Mouse (Mus musculus): ENCODE results near the gene Phf13.

DNA sequence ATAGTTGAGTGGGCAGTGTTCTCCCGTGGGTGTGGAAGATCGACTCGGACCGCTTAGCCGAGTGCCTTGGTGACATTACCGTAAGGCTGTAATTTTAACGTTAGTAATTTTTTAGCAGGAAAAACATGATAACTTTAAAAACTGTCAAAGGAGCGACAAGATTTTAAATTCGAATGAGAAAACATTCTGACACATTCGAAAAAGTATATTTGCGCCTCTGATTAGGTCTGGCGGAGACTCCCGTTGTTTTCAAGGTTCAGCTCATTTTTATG, 829 bp upstream of the Phf13 start:
- no peak for TF ChIP-seq GATA1 (IDR thresholded peaks at IDR 0.05; ENCODE audit: low read length)
- TF ChIP-seq TAL1 (IDR thresholded peaks at IDR 0.05; ENCODE audit: low read length) = no peak

Measured in erythroblast, embryonic 14.5 days (primary cell).